Mouse (Mus musculus): ENCODE results near the gene Large1. TPM values are rescaled to one million over a fixed set of nuclear protein-coding genes. Genes with fewer than 3 reads are reported as not detected.

The Large1 gene
- polyA plus RNA-seq, 1 experiment from 2014 or later: 4.1 TPM

DNA sequence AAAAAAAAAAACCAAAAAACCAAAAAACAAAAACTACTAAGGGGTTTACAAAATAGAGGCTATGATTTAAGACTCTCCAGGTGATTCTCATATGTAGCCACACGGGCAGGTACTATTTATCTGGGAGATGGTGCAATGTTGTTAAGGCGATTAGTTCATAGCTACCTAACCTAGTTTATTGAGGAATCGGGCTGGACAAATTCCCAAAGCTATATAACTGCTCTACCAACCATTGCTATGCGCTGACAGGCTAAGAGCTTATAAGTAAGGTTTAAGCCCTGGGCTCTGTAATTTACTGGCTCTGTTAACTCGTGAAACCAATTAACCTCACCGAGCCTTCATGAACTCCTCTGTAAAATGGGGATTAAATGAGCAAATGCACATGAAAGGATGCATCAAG is 451.7 kb downstream of the Large1 start:
- Histone ChIP-seq H3K4me3 (ENCODE audit: low read depth, low read length) (no peak overlapping the region), H3K4me1 (replicated peaks; ENCODE audit: control insufficient read depth, insufficient read depth, low read length) (no peaks in the 10 kb centered on the region), H3K9ac (ENCODE audit: low read depth, low read length) (no peak overlapping the region), H3K9me3 (ENCODE audit: control insufficient read depth, low read length) (no peaks in the 10 kb centered on the region), H3K27ac (ENCODE audit: low read depth, low read length) (no peak overlapping the region), H3K36me3 (ENCODE audit: control insufficient read depth, insufficient read depth, low read length) (no peaks in the 10 kb centered on the region), H3K27me3 (replicated peaks; ENCODE audit: control insufficient read depth, insufficient read depth, low read length) (no peaks in the 10 kb centered on the region), H3K4me2 (no peak overlapping the region)
- WGBS: 86% methylated on average over 6 of the region's 6 CpGs
- DNase-seq (ENCODE audit: low spot score): no peak
- ATAC-seq (replicated peaks; ENCODE audit: low FRiP score): no peak

GRCm38 (mm10) chr8:72899321-72899720 is 454.0 kb downstream of the Large1 start:
- Histone ChIP-seq H3K27ac (ENCODE audit: low read depth, low read length) (no peak overlapping the region), H3K4me3 (ENCODE audit: low read depth, low read length) (no peak overlapping the region), H3K9me3 (ENCODE audit: control insufficient read depth, low read length) (no peaks in the 10 kb centered on the region), H3K27me3 (replicated peaks; ENCODE audit: control insufficient read depth, insufficient read depth, low read length) (no peaks in the 10 kb centered on the region), H3K36me3 (ENCODE audit: control insufficient read depth, insufficient read depth, low read length) (no peaks in the 10 kb centered on the region), H3K4me2 (no peak overlapping the region), H3K4me1 (replicated peaks; ENCODE audit: control insufficient read depth, insufficient read depth, low read length) (no peaks in the 10 kb centered on the region), H3K9ac (ENCODE audit: low read depth, low read length) (no peak overlapping the region)
- 77% methylated on average over 3 of the region's 3 CpGs for WGBS
- DNase-seq (ENCODE audit: low spot score) (no peak), ATAC-seq (replicated peaks; ENCODE audit: low FRiP score) (no peak)

DNA sequence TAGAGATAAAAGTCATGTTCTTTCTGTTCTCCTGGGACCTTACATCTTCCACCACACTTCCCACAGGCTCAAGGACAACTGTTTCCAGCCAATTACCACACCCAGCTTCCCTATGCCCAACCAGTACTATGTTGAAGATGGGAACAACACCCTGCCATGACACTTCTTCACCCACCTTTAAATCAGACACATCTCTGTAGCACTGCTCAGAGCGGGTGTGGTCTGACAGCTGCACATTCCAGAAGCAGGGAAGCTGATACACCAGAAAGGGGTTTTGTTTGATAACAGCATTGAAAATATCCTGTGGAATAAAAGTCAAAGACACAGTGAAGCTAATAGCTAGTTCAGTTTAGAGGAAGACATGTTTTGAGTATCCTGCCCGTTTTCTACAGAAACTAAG is 470.3 kb downstream of the Large1 start:
- Histone ChIP-seq H3K9ac (ENCODE audit: low read depth, low read length) (no peak overlapping the region), H3K36me3 (ENCODE audit: control insufficient read depth, insufficient read depth, low read length) (no peaks in the 10 kb centered on the region), H3K27ac (ENCODE audit: low read depth, low read length) (no peak overlapping the region), H3K4me2 (no peak overlapping the region), H3K4me1 (replicated peaks; ENCODE audit: control insufficient read depth, insufficient read depth, low read length) (no peaks in the 10 kb centered on the region), H3K4me3 (ENCODE audit: low read depth, low read length) (no peak overlapping the region), H3K9me3 (ENCODE audit: control insufficient read depth, low read length) (no peaks in the 10 kb centered on the region), H3K27me3 (replicated peaks; ENCODE audit: control insufficient read depth, insufficient read depth, low read length) (no peaks in the 10 kb centered on the region)
- DNase-seq (ENCODE audit: low spot score) (no peak), ATAC-seq (replicated peaks; ENCODE audit: low FRiP score) (no peak)
- 85% methylated on average over 2 of the region's 2 CpGs for WGBS

GRCm38 (mm10) chr8:72873411-72873810 is 479.9 kb downstream of the Large1 start:
- ATAC-seq (replicated peaks; ENCODE audit: low FRiP score) (no peak), DNase-seq (ENCODE audit: low spot score) (no peak)
- no peaks in the 10 kb centered on the region for H3K9me3 ChIP-seq (ENCODE audit: control insufficient read depth, low read length)
- no peak overlapping the region for H3K9ac ChIP-seq (ENCODE audit: low read depth, low read length)
- WGBS: 79% methylated on average over 2 of the region's 2 CpGs
- no peaks in the 10 kb centered on the region for H3K36me3 ChIP-seq (ENCODE audit: control insufficient read depth, insufficient read depth, low read length)
- H3K4me1 ChIP-seq (replicated peaks; ENCODE audit: control insufficient read depth, insufficient read depth, low read length): no peaks in the 10 kb centered on the region
- H3K27me3 ChIP-seq (replicated peaks; ENCODE audit: control insufficient read depth, insufficient read depth, low read length): no peaks in the 10 kb centered on the region
- H3K4me2 ChIP-seq: no peak overlapping the region
- no peak overlapping the region for H3K4me3 ChIP-seq (ENCODE audit: low read depth, low read length)
- H3K27ac ChIP-seq (ENCODE audit: low read depth, low read length): no peak overlapping the region

DNA sequence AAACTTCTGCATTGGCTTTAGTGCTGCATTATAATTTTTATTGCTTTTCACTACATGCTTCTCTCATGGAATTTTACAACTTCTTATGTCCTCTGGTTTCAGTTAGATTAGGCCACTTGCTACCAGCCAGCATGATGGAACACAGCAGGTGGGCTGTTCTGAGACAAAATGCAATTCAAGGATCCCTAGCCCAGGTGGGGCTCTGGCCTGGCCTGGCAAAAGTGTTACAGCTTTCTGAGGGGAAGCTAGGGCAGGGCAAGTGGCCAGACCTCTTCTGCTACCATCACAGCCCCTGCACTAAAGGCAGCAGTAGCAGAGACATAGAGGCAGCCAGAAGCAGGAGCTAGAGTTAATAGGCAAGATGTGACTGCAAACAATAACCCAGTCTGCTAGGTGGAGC is 506.5 kb downstream of the Large1 start:
- Histone ChIP-seq H3K27ac (ENCODE audit: low read depth, low read length) (no peak overlapping the region), H3K27me3 (replicated peaks; ENCODE audit: control insufficient read depth, insufficient read depth, low read length) (no peaks in the 10 kb centered on the region), H3K4me1 (replicated peaks; ENCODE audit: control insufficient read depth, insufficient read depth, low read length) (no peaks in the 10 kb centered on the region), H3K4me2 (no peak overlapping the region), H3K36me3 (ENCODE audit: control insufficient read depth, insufficient read depth, low read length) (no peaks in the 10 kb centered on the region; the same call in 1 of the 2 replicates), H3K4me3 (ENCODE audit: low read depth, low read length) (no peak overlapping the region), H3K9me3 (ENCODE audit: control insufficient read depth, low read length) (no peaks in the 10 kb centered on the region), H3K9ac (ENCODE audit: low read depth, low read length) (no peak overlapping the region)
- ATAC-seq (replicated peaks; ENCODE audit: low FRiP score): no peak
- DNase-seq (ENCODE audit: low spot score): no peak

DNA sequence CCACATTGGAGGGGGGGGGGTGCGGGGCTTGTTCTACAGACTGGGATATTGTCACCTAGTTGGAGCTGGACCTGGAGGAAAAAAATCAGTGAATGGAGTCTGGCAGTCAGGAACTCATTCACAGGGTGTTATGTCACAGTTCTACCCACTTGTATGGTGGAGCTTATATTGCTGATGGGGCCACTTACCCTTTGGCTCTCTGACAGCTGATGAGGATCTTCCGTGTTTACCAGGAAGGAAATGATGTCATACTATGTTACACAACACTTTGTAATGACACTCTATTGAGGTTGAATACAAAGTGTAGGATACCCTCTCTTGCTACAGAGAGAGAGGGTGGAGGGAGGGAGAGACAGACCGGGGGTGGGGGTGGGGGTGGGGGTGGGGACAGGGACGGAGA is 517.5 kb downstream of the Large1 start:
- WGBS: 65% methylated on average over 4 of the region's 4 CpGs
- Histone ChIP-seq H3K4me2 (no peak overlapping the region), H3K36me3 (ENCODE audit: control insufficient read depth, insufficient read depth, low read length) (no peaks in the 10 kb centered on the region), H3K9me3 (ENCODE audit: control insufficient read depth, low read length) (no peaks in the 10 kb centered on the region), H3K27me3 (replicated peaks; ENCODE audit: control insufficient read depth, insufficient read depth, low read length) (no peaks in the 10 kb centered on the region), H3K4me3 (ENCODE audit: low read depth, low read length) (no peak overlapping the region), H3K4me1 (replicated peaks; ENCODE audit: control insufficient read depth, insufficient read depth, low read length) (no peaks in the 10 kb centered on the region), H3K9ac (ENCODE audit: low read depth, low read length) (no peak overlapping the region), H3K27ac (ENCODE audit: low read depth, low read length) (no peak overlapping the region)
- ATAC-seq (replicated peaks; ENCODE audit: low FRiP score): 0 out of 2 replicates have a peak, but pooled peaks have one; percentile 15
- no peak for DNase-seq (ENCODE audit: low spot score)

DNA sequence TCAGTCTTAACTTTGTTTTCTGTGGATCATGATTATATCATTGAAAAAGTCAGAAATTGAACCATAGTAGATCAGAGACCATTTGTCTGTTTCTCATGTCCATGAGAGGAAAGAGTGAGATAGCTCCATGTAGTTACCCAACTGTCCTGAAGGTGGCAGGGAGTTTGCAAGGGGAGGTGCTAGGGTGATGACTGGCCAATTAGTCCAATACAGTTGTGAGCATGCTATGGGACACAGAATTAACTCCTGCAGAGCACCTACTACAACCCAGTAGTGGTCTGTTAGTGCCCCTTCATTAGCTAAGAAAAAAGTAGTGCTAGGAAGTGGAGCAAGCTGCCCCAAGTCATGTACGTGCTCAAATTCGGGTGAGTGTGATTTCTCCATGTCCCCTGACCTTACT is 520.2 kb downstream of the Large1 start:
- Histone ChIP-seq H3K4me3 (ENCODE audit: low read depth, low read length) (no peak overlapping the region), H3K9ac (ENCODE audit: low read depth, low read length) (no peak overlapping the region), H3K27me3 (replicated peaks; ENCODE audit: control insufficient read depth, insufficient read depth, low read length) (no peaks in the 10 kb centered on the region), H3K4me1 (replicated peaks; ENCODE audit: control insufficient read depth, insufficient read depth, low read length) (no peaks in the 10 kb centered on the region), H3K36me3 (ENCODE audit: control insufficient read depth, insufficient read depth, low read length) (no peaks in the 10 kb centered on the region), H3K9me3 (ENCODE audit: control insufficient read depth, low read length) (no peaks in the 10 kb centered on the region), H3K4me2 (no peak overlapping the region), H3K27ac (ENCODE audit: low read depth, low read length) (no peak overlapping the region)
- 77% methylated on average over 2 of the region's 2 CpGs for WGBS
- no peak for ATAC-seq (replicated peaks; ENCODE audit: low FRiP score)
- DNase-seq (ENCODE audit: low spot score): no peak

GRCm38 (mm10) chr8:72832371-72832770 is 521.0 kb downstream of the Large1 start:
- Histone ChIP-seq H3K27ac (ENCODE audit: low read depth, low read length) (no peak overlapping the region), H3K4me2 (no peak overlapping the region), H3K9ac (ENCODE audit: low read depth, low read length) (no peak overlapping the region), H3K4me3 (ENCODE audit: low read depth, low read length) (no peak overlapping the region), H3K36me3 (ENCODE audit: control insufficient read depth, insufficient read depth, low read length) (no peaks in the 10 kb centered on the region), H3K27me3 (replicated peaks; ENCODE audit: control insufficient read depth, insufficient read depth, low read length) (no peaks in the 10 kb centered on the region), H3K9me3 (ENCODE audit: control insufficient read depth, low read length) (no peaks in the 10 kb centered on the region), H3K4me1 (replicated peaks; ENCODE audit: control insufficient read depth, insufficient read depth, low read length) (no peaks in the 10 kb centered on the region)
- ATAC-seq (replicated peaks; ENCODE audit: low FRiP score) (no peak), DNase-seq (ENCODE audit: low spot score) (no peak)
- WGBS: 60% methylated on average over 1 of the region's 1 CpGs

- Histone ChIP-seq H3K4me2 (no peak overlapping the region), H3K9ac (ENCODE audit: low read depth, low read length) (no peak overlapping the region), H3K36me3 (ENCODE audit: control insufficient read depth, insufficient read depth, low read length) (no peaks in the 10 kb centered on the region), H3K27ac (ENCODE audit: low read depth, low read length) (no peak overlapping the region), H3K4me3 (ENCODE audit: low read depth, low read length) (no peak overlapping the region), H3K4me1 (replicated peaks; ENCODE audit: control insufficient read depth, insufficient read depth, low read length) (no peaks in the 10 kb centered on the region), H3K27me3 (replicated peaks; ENCODE audit: control insufficient read depth, insufficient read depth, low read length) (no peaks in the 10 kb centered on the region), H3K9me3 (ENCODE audit: control insufficient read depth, low read length) (no peaks in the 10 kb centered on the region)
- no peak for DNase-seq (ENCODE audit: low spot score)
- no peak for ATAC-seq (replicated peaks; ENCODE audit: low FRiP score)
- WGBS: 83% methylated on average over 5 of the region's 5 CpGs
These were observed 535.5 kb downstream of the Large1 start for GRCm38 (mm10) chr8:72817655-72818349.
